Mouse (Mus musculus) small intestine, adult 2 months (tissue): ENCODE measurements around the gene Tiam2.

Experiments
- CTCF ChIP-seq: fragments of 200-500 bp; IDR thresholded peaks from 2 replicates; pipeline ENCODE4 v1.5.1; 2012; ENCODE audit warnings: low read depth, mild to moderate bottlenecking, control low read depth, inconsistent platforms, low read length, moderate library complexity, mixed read lengths; ENCODE audit not compliant: insufficient replicate concordance, insufficient read length; ENCODE audit errors: extremely low read depth
- POLR2A ChIP-seq: fragments of 200-500 bp; IDR thresholded peaks from 2 replicates; pipeline ENCODE4 v1.6.1; 2012; ENCODE audit warnings: low read depth, mild to moderate bottlenecking, control low read depth, inconsistent platforms, low read length, moderate library complexity

DNA sequence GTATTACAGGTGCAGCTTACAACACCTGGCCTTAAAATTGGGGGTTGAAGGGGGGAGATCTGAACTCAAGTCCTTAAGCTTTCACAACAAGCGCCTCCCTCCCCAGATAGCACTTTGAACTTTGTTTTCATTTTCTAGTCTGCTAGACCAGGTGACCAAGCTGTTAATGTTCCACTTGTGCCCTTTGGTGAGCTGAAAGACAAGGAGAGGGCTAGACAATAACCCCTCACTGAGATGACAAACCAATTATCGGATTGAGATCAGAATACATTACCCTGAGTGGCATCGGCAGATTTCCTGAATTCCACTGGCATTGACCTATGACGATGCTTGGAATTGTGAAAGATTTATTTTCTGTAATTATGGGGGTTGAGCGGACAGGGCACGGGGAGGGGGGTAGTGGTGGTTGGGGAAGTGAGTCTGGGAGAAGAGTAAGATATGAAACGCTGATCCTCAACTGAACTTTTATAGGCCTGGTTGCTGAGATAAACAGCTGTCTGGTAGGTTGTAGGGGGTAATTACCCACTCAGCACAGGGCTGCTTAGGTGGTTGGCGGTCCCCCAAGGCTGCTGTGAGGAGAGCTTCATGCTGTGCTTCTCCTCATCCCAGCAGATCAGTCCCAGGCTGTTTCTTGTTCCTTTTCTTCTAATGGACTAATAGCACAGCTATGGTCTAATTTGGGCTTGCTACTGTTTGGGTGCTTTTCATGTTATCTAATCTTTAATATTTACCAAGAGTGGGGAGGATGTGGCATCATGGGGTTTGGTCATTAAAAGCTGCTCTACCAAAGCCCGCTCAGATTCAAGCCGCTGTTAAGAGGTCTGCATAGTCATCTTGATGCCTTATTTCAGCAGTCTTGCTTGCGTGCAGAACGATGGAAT is 161.6 kb downstream of the Tiam2 start:
- TF ChIP-seq CTCF (no peak), POLR2A (no peak)
